Mouse (Mus musculus) neutrophil, adult 59 days (primary cell): Measurements from ENCODE around the gene Tnfaip8l2. TPM values are rescaled to one million over a fixed set of nuclear protein-coding genes. Genes with fewer than 3 reads are reported as not detected.

Experiments
- total RNA-seq, 2 experiments: library from RNA; stranded (reverse); gene quantifications; 1 replicate in 1 of 2; 2 replicates in 1 of 2; pipeline ENCODE4 v1.2.4; 2023

Tnfaip8l2 gene
- total RNA-seq: 10 to 100 TPM; 91.8 to 96.8 TPM

DNA sequence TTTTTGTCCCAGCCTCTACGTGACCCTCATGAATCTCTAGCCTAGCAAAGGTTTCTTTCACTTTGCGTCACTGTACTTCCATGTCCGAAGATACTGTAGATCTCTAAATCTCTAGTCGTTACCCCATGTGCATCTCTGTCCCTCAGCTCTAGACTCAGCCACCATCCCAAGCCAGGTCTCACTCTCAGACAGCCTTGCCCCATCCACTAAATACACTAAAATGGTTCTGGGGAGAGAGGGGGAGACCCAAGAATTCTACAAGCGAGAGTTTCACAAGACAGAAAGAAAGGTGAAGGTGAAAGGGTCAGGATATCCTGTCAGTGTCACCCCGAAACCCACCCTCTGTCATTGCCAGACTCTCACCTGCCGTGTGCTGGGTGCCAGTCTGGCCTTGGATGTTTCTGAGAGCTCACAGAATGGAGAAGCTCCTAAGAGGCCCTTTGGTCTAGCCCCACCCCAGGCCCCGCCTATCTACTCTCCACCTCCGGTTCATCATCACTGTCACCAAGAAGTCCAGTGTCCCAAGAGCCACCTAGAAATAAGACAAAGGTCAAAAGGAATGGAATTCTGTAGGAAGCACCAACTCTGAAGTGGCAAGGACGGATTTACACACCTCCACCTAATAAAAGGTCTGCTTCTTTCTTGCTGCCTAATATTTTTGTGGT lies at the start of gene Tnfaip8l2:
Tnfaip8l2 (minus strand) TSS at position 409 of the 665 bp plus-strand sequence.

GRCm38 (mm10) chr3:95159987-95160963 lies 18.1 kb upstream of the Tnfaip8l2 start, which contains the start of gene Sema6c:
Gene Sema6c, plus strand, starts transcription at chr3:95160457.

GRCm38 (mm10) chr3:95133680-95134101 lies 8.5 kb downstream of the Tnfaip8l2 start, which contains the start of the genes Scnm1 and Lysmd1:
Gene Scnm1, minus strand, starts transcription at chr3:95134011.
Gene Lysmd1, plus strand, starts transcription at chr3:95134088.

DNA sequence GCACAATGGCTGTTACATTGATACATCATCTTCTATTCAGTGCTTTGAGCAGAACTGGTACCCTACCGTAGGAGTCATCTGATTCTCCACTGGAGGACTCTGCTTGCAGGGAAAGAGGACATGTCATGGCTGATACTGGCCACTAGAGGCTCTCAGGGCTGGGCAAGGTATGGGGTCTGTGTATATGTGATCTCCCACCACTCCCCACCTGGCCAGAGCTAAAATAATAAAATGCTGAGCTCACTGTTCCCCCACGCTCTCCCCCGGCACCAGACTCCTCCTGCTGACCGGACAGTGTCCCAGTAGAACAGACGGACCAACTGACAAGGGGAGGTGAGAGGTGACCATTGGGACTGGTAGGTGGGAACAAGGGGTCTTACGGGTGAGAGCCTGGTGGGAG lies 17.9 kb downstream of the Tnfaip8l2 start, which contains the start of gene Tmod4:
Tmod4 (plus strand) TSS at position 231 of the 400 bp plus-strand sequence.

DNA sequence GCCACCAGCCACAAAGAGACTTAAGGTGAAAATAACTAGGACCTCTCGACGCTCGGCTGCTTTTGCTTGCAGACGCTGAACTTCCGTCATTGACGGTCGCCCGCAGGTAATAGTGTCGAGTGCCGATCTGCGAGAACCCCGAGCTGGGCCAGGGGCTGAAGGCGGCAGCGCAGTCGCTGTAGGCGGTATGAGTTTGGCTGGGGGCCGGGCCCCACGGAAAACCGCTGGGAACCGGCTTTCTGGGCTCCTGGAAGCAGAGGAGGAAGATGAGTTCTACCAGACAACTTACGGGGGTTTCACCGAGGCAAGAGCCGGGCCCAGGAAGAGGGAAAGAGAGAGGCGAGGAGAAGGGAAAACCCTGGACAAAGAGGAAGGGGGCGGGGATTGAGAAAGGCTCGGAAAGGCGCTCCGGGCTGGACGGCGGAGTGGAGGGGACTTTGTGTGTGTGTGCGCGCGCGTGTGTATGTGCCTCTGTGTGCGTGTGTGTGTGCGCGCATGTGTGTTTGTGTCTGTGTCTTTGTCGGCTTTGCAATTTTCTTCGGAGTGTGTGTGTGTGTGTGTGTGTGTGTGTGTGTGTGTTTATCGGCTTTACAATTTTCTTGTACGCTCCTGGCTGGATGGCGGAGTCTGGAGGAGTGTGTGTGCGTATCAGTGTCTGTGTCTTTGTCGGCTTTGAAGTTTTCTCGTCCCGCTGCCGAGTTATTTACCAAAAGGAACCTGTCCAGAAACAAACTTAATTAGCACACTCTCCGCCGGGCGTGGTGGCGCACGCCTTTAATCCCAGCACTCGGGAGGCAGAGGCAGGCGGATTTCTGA lies 31.0 kb downstream of the Tnfaip8l2 start, which contains the start of gene Vps72:
Vps72 (plus strand) TSS at position 112 of the 816 bp plus-strand sequence.

DNA sequence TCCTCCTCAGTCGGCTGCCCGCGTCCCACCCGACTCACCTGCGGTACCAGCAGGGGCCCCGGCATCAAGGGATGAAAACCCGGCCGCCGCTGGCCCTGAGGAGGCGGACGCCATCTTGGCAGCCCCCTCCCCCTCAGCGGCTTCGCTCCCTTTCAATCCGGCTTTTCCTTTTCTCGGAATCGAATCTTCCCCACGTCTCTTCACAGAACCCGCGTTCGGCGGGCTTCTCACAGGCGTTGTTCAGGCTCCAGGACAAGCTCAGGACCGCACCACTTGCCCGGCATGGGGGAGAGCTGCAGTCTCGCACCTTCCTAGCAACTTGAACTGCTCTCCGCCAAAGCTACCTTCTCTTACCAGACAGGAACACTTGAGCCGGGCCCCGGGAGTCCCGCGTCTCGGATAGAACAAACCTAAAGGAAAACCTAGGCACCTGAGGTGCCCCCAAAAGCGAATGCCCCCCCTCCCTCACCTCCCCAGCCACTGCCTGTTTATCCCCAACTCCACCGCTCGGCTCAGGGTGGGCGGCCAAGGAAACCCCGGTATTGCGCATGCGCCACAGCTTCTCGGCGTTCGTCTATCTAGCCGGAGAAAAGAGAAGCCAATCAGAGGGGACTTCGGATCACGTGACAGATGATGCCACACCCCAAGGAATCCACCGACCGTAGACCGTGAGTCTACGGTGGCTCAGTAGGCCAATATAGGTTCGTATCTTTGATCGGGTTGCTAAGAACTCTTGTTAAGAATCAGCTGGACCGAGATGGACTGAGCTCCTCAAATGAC lies 35.6 kb downstream of the Tnfaip8l2 start, which contains the start of gene Pip5k1a:
Pip5k1a (minus strand) TSS at position 593 of the 780 bp plus-strand sequence.

Other genes starting within 250 kb of the Tnfaip8l2 start
- 10 to 100 TPM; 21.7 to 22.7 TPM for gene Selenbp1, start 209.3 kb downstream of the Tnfaip8l2 start, total RNA-seq
- gene Rfx5, start 188.3 kb downstream of the Tnfaip8l2 start, total RNA-seq: 10 to 100 TPM; 18.2 to 18.3 TPM
- 10 to 100 TPM; 35.3 to 38.0 TPM for gene Pi4kb, start 167.6 kb downstream of the Tnfaip8l2 start, total RNA-seq
- 10 to 100 TPM; 52.3 to 57.1 TPM for gene Zfp687, start 126.9 kb downstream of the Tnfaip8l2 start, total RNA-seq
- gene Psmd4, start 99.7 kb downstream of the Tnfaip8l2 start, total RNA-seq: 10 to 100 TPM; 87.5 to 94.1 TPM
- 10 to 100 TPM; 24.1 to 25.7 TPM for gene Pip5k1a, start 35.4 kb downstream of the Tnfaip8l2 start, total RNA-seq
- gene Vps72, start 31.3 kb downstream of the Tnfaip8l2 start, total RNA-seq: 10 to 100 TPM; 31.7 to 35.6 TPM
- gene Tmod4, start 17.9 kb downstream of the Tnfaip8l2 start, total RNA-seq: 1 to 10 TPM in 1 of 2 experiments, under 1 TPM in 1; 0.91 to 1.3 TPM
- 10 to 100 TPM; 40.4 to 48.0 TPM for gene Scnm1, start 8.3 kb downstream of the Tnfaip8l2 start, total RNA-seq
- 1 to 10 TPM; 2.0 to 2.4 TPM for gene Lysmd1, start 8.3 kb downstream of the Tnfaip8l2 start, total RNA-seq
- under 1 TPM; 0.26 to 0.33 TPM for gene Sema6c, start 18.1 kb upstream of the Tnfaip8l2 start, total RNA-seq
- 10 to 100 TPM; 39.2 to 39.9 TPM for gene Gabpb2, start 75.6 kb upstream of the Tnfaip8l2 start, total RNA-seq
- 100 to 1,000 TPM; 255 TPM for gene Cdc42se1, start 86.4 kb upstream of the Tnfaip8l2 start, total RNA-seq
- 1 to 10 TPM; 1.1 to 2.4 TPM for gene Mllt11, start 89.8 kb upstream of the Tnfaip8l2 start, total RNA-seq
- gene Gm128, start 99.2 kb upstream of the Tnfaip8l2 start, total RNA-seq: under 1 TPM; 0.20 to 0.36 TPM
- not detected for gene Bnipl, start 108.8 kb upstream of the Tnfaip8l2 start, total RNA-seq
- gene Mindy1, start 139.0 kb upstream of the Tnfaip8l2 start, total RNA-seq: 100 to 1,000 TPM; 157 to 168 TPM
- 10 to 100 TPM; 21.7 to 23.4 TPM for gene Prune1, start 139.7 kb upstream of the Tnfaip8l2 start, total RNA-seq
- gene Anxa9, start 164.8 kb upstream of the Tnfaip8l2 start, total RNA-seq: 1 to 10 TPM; 1.9 to 2.5 TPM
- gene Cers2, start 172.4 kb upstream of the Tnfaip8l2 start, total RNA-seq: 100 to 1,000 TPM; 132 to 151 TPM
- gene Setdb1, start 214.8 kb upstream of the Tnfaip8l2 start, total RNA-seq: 10 to 100 TPM; 20.7 to 21.6 TPM